Mouse (Mus musculus): Measurements from ENCODE around the gene Crhbp. TPM values are rescaled to one million over a fixed set of nuclear protein-coding genes. Genes with fewer than 3 reads are reported as not detected.

Gene Crhbp
- total RNA-seq, 2 experiments from 2014 or later = not detected

- no peak for DNase-seq
- intact Hi-C loops (cut with DNase I) = no loop called here
Measured at GRCm38 (mm10) chr13:95424932-95425331, 19.8 kb downstream of the Crhbp start.

GRCm38 (mm10) chr13:95419204-95419749, 25.4 kb downstream of the Crhbp start:
- intact Hi-C loops (cut with DNase I) = no loop called here
- DNase-seq = no peak

GRCm38 (mm10) chr13:95418575-95419203, 26.0 kb downstream of the Crhbp start:
- no peak for DNase-seq

GRCm38 (mm10) chr13:95412257-95412656, 32.5 kb downstream of the Crhbp start:
- DNase-seq = no peak
- intact Hi-C loops (cut with DNase I) = no loop called here

More at GRCm38 (mm10) chr13:95418575-95419203, 26.0 kb downstream of the Crhbp start:
- intact Hi-C loops (cut with DNase I) = no loop called here

- intact Hi-C loops (cut with DNase I) = no loop called here
- no peak for DNase-seq
Measured at GRCm38 (mm10) chr13:95393242-95393641, 51.5 kb downstream of the Crhbp start.

GRCm38 (mm10) chr13:95389866-95390865, 54.6 kb downstream of the Crhbp start:
- peak; percentile 57 to 61 for DNase-seq
- intact Hi-C loops (cut with DNase I) = loop anchor here (1.0 kb wide), 1 partner anchor 89 kb away; no protein-coding TSS in a partner anchor

- intact Hi-C loops (cut with DNase I) = no loop called here
- no peak for DNase-seq
Measured at GRCm38 (mm10) chr13:95388226-95388625, 56.5 kb downstream of the Crhbp start.

- DNase-seq = no peak
- intact Hi-C loops (cut with DNase I) = no loop called here
Measured at GRCm38 (mm10) chr13:95382418-95382817, 62.3 kb downstream of the Crhbp start.

Other genes with a start within 250 kb of the Crhbp start
- gene Pde8b, start 194.6 kb downstream of the Crhbp start, total RNA-seq (2021) = 1 to 10 TPM; 2.1 to 2.8 TPM
- gene Zbed3, start 121.3 kb downstream of the Crhbp start, total RNA-seq (2021) = 1 to 10 TPM; 5.0 to 5.8 TPM
- 10 to 100 TPM; 14.0 to 15.8 TPM for gene Aggf1, start 69.6 kb downstream of the Crhbp start, total RNA-seq (2021)
- 1 to 10 TPM; 1.0 to 3.4 TPM for gene S100z, start 33.8 kb upstream of the Crhbp start, total RNA-seq (2021)
- under 1 TPM; 0.20 to 0.91 TPM for gene F2rl1, start 80.3 kb upstream of the Crhbp start, total RNA-seq (2021)
- gene F2r, start 173.6 kb upstream of the Crhbp start, total RNA-seq (2021) = 1 to 10 TPM; 6.2 to 7.4 TPM